Mouse (Mus musculus): ENCODE measurements at regions not wholly inside any gene's neighbourhood (a gene's known extent, or its start where the extent isn't known, plus 50 kb on each side); places are given as distances from the start of the nearest gene placed in this dataset.

DNA sequence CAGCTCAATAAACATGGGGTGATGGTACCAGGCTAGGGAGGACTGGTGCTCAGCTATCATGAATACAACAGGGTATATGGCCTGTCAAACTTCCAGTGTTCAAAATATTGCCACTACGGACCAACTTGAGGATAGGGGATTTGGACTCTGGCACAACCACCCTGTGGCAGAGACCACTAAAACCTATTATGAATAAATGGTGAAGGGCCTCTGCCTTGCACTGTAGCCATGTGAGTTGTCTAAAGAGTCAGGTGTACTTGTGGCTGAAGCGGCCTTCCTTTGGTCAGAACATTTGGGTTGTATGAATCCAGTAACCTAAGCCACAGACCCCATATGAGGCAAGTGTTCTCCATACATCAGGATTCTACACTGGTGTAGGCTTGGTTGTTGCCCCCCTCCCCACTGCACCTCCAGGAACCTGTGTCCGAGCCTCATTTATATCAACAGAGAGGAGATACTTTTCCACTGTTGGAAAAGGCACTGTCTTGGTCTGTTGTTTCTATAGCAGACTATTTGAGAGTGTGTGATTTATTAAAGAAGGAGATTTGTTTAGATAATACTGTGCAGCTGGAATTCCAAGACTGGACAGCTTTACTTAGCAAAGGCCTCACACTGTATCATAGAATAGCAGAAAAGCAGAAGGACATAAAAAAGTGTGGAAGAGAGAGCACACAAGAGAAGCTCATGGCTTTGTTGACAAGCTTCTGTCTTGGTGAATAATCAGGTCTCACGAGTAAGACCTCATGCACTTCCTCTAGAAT is 112.2 kb upstream of the Nxt1 start:
- DNase-seq, result no peak
- intact Hi-C loops (cut with DNase I), result no loop called here

- intact Hi-C loops (cut with DNase I), result no loop called here
- no peak for DNase-seq
Observed at GRCm38 (mm10) chr2:148559376-148559775, 113.0 kb upstream of the Nxt1 start.

DNA sequence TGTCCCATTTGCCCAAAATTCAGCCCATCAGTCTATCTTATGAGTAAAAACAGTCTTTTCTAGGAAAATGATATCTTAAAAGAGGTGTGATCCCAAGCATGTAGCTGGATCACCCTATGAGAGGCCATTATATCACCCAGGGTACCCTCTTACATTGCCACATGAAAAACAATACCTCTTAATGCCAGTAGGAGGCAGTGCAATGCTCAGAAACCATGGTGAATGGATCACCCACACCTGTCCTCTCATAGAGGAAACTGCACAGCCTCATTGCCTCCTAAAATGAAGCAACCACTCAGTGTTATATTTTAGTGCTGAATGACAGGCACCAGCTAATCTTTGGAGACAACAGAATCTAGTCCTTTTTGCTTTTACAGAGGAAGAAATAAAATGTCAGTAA is 114.0 kb upstream of the Nxt1 start:
- no peak for DNase-seq
- intact Hi-C loops (cut with DNase I), result no loop called here

- no peak for DNase-seq
Observed at GRCm38 (mm10) chr2:148551207-148551606, 107.8 kb upstream of the Cd93 start.

GRCm38 (mm10) chr2:148549618-148550017 is 106.3 kb upstream of the Cd93 start:
- intact Hi-C loops (cut with DNase I), result no loop called here
- DNase-seq, result no peak

More at GRCm38 (mm10) chr2:148551207-148551606, 107.8 kb upstream of the Cd93 start:
- intact Hi-C loops (cut with DNase I), result no loop called here

DNA sequence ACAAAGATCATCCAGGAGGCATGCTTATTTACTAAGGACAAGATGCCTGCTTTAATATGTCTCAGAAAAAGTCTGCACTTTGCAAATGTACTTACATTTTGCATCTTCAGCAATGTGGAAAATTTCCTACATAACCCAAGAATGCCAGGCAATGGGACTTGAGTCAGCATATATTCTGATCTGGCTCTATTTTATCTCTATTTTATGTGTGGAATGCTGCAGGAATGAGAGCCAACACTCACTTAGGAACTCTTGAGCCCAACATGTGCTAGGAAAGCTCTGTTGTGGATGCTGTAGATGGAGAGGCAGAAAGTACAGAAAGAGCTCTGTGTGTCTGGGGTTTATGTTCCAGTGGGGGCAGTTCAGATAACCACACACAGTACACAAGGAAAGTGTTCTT is 99.0 kb upstream of the Cd93 start:
- intact Hi-C loops (cut with DNase I), result no loop called here

DNA sequence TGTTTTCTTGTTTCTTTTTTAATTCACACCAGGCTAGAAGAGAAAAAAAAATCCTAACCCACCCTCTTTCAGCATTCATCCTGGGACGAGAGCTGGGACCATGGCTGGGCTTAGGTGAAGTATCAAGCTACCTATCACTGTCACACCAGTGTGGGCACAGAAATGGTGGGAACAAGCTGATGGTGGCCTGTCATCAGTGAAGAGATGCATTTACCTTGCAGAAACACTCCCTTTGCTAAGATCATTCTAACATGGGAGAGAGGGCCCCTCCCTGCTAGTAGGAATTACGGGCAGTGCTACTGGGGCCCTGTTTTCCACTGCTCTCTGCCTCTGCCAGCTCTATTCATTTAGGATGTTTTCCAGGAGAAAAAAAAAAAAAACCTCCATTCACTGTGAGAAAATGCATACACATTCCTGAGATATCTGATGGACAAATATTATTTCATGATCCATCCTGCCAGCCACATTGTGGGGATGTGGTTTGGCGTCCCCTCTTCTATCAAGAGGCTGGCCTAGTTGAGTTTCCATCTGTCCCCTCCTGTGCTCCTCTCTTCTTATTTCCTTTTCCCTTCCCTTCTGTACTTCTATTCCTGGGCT is 94.6 kb upstream of the Cd93 start:
- intact Hi-C loops (cut with DNase I), result loop anchor here (5.0 kb wide), 1 partner anchor 131 kb away; the partner anchor contains the start of gene Thbd
- no peak for DNase-seq

More for the DNA sequence above, 99.0 kb upstream of the Cd93 start:
- no peak for DNase-seq

DNA sequence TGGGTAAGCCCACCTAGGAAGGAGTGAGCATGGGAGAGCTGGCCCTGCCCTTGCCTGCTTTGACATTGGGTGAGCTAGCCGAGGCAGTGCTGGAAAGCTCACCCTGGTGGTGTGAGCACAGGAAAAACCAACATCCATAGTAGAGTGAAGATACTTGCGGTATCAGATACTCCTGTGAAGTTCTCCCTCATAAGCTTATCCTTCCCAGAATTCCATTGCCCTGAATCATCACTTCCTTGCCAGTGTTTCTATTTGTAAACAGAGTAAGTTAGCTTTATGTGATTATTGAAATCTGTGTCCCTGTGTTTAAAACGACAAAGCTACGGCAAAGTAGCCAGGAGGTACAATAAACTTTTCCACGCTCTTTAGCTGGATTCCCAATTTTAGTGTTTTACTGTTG is 93.9 kb upstream of the Cd93 start:
- intact Hi-C loops (cut with DNase I), result loop anchor here (5.0 kb wide), 1 partner anchor 130 kb away; the partner anchor contains the start of gene Thbd
- DNase-seq, result no peak

- intact Hi-C loops (cut with DNase I), result loop anchor here (5.0 kb wide), 1 partner anchor 129 kb away; the partner anchor contains the start of gene Thbd
- DNase-seq, result no peak
Observed at GRCm38 (mm10) chr2:148536608-148537007, 93.2 kb upstream of the Cd93 start.

DNA sequence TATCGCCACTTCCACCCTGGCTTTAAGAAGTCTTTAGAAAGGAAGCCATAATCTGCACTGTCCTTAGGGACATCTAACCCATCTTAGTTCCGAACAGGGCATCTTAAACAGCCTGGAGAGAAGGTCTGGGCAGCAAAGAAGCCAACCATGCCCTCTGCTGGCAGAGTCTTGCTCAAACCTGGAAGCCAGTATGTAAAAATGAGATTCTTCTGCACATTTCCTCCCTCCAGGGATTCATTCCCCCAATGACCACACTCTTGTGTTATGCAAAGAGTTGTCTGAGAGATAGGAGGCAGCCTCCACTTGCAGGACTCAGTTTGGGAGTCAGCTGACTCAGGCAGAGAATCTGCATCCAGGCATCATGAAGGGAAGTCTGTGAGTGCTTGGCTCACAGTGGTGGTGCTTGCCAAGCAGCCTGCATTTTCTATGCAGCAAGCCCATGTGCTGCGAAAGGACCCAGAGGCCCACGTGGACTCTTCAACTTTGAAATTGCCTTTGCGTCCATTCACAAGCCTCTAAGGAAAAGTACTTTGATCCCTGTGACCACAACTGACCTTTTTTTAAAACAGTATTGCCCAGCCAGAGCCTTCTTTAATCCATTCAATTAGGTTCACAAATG is 92.3 kb upstream of the Cd93 start:
- DNase-seq, result peak; percentile 65 to 67
- intact Hi-C loops (cut with DNase I), result loop anchor here (2.0 to 5.0 kb wide), 2 partner anchors 37 to 128 kb away; partner anchors contain the start of gene Thbd

GRCm38 (mm10) chr2:148532051-148532450 is 88.7 kb upstream of the Cd93 start:
- no peak for DNase-seq
- intact Hi-C loops (cut with DNase I), result loop anchor here (2.0 to 5.0 kb wide), 3 partner anchors 60 to 125 kb away; partner anchors contain the start of gene Cd93

GRCm38 (mm10) chr2:148530546-148530945 is 87.2 kb upstream of the Cd93 start:
- no peak for DNase-seq
- intact Hi-C loops (cut with DNase I), result loop anchor here (5.0 kb wide), 2 partner anchors 58 to 127 kb away; no protein-coding TSS in a partner anchor

- no peak for DNase-seq
- intact Hi-C loops (cut with DNase I), result loop anchor here (5.0 kb wide), 2 partner anchors 58 to 127 kb away; no protein-coding TSS in a partner anchor
Observed at GRCm38 (mm10) chr2:148529900-148530299, 86.5 kb upstream of the Cd93 start.

DNA sequence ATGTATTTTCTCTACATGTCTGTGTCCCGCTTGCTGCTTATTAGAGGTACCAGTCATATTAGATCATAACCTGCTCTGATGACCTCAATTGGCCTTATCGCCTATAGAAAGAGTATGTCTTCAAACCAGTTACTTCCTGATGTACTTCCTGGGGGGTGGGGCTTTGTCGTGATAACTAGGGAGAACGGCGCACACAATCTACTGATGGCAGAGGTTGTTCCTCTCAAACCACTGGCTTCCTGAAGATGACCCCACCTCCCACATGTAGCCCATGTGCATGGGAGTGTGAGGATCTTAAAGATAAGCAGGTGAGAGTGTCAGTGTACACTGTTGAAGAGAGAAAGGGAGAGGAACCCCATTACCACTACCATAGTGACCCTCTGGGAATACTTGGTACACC is 84.4 kb upstream of the Cd93 start:
- DNase-seq, result no peak
- intact Hi-C loops (cut with DNase I), result no loop called here

GRCm38 (mm10) chr2:148525496-148525895 is 82.1 kb upstream of the Cd93 start:
- intact Hi-C loops (cut with DNase I), result no loop called here
- DNase-seq, result no peak

- intact Hi-C loops (cut with DNase I), result no loop called here
- no peak for DNase-seq
Observed at GRCm38 (mm10) chr2:148523401-148523800, 80.0 kb upstream of the Cd93 start.

- intact Hi-C loops (cut with DNase I), result no loop called here
Observed at GRCm38 (mm10) chr2:148522936-148523335, 79.6 kb upstream of the Cd93 start.

GRCm38 (mm10) chr2:148521966-148522575 is 78.7 kb upstream of the Cd93 start:
- DNase-seq, result peak in 1 of 2 experiments; percentile 56
- intact Hi-C loops (cut with DNase I), result no loop called here

More at GRCm38 (mm10) chr2:148522936-148523335, 79.6 kb upstream of the Cd93 start:
- DNase-seq, result no peak

DNA sequence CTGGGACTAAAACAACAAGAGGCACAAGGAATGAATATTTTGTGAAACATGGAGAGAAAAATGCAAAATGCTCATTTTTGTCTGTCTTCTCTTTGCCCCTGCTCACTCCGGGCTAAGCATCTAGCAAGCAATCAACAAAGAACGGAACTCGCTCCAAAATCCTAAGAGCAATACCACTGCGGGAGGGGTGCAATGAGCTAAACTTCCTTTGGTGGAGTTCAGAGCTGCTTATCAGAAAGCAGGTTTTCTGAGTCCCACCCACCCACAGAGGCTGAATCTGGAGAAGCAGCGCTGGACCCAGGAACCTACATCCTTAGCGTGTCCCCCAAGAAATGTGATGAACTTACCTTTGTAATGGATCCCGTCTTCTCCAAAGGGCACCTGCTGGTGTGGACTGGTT is 76.9 kb upstream of the Cd93 start:
- intact Hi-C loops (cut with DNase I), result no loop called here
- no peak for DNase-seq

DNA sequence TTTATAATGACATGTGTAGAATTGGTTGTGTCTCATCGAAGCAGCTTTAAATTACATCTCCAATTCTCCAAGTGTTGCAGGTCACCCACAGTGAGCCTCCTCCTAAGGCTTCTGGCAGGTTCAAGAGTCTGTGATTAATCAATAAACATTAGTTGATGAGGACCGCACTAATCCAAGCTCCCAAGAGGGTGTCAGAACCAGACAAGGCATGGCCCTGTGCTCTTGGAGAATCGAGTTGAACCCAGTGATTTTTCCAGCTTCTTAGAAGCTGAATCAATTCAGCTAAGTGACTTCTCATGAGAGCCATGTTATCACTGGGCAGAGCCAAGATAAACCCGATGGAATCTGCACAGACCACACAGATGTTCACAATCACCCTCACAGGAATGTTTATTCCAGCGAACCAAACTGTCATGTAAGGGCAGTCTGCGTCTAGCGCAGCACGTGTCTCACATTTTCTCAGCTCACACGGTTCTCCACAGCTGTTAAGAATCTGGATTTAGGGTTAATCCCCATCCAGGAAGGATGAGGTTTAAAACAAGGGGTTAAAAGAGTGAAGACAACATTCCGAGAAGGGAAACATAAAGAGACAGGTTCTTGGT is 76.4 kb upstream of the Cd93 start:
- no peak for DNase-seq
- intact Hi-C loops (cut with DNase I), result no loop called here
